8 mouse cellular contexts compared by ENCODE assay signal in the genomic region with DNA sequence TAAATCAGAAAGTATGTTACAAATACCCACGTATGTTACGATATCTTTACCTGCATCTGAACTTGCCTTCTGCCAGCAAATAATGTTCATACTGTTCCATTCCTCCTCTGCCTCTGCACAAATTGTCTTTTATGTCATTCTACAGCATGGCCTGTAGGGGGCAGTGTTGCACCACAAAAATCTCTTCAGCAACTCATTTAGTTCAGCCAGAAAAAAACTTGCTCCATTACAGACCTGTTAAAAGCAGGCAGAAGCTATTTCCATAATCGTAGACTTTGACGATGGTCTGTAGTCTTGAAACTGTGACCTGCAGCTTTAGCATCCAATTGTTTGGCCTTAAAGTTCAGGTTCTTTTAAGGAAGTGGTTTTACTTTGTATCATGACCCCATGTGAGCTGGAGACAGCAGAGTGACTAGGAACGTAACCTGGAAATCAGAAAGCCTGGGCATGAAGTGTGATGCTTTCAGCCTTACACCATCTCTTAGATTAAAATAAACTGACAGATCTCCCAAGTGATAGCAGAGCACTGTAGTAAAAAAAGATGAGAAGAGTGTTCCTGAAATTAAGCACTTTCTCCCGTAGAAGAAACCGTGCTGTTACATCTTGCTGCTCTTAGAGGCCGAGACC.
DNase-seq lines count a peak whose midpoint lies in the region; ATAC-seq and TF ChIP-seq lines count a peak whose summit lies in the region.

No protein-coding gene starts in this region.

- H3K9ac ChIP-seq in heart, embryonic 11.5 days (ENCODE audit: low read depth, low read length): no peak overlapping the region
- no peak overlapping the region for H3K9ac ChIP-seq in embryonic facial prominence, embryonic 14.5 days (ENCODE audit: low read depth, low read length)
- H3K9ac ChIP-seq in hindbrain, embryonic 14.5 days: no peak overlapping the region
- no peak overlapping the region for H3K9ac ChIP-seq in midbrain, embryonic 15.5 days

- DNase-seq in heart, adult 11 months: peak; percentile 56
- DNase-seq in brain, adult 2 months (ENCODE audit: low read depth, low spot score): peak; percentile 89
- peak; percentile 72 for DNase-seq in embryonic facial prominence, embryonic 14.5 days (ENCODE audit: low spot score)
- DNase-seq in hindbrain, embryonic 14.5 days (ENCODE audit: low spot score): peak; percentile 83
- peak; percentile 51 to 60 for DNase-seq in left cerebral cortex, postnatal 36 days (ENCODE audit: low spot score in 2 of 2)
- DNase-seq in spleen, adult 2 months (ENCODE audit: low read depth in 1 of 2, low spot score in 2 of 2): peak; percentile 9 to 25

- H3K9me3 ChIP-seq in heart, embryonic 11.5 days (replicated peaks; ENCODE audit: control insufficient read depth, low read length): no peaks in the 10 kb centered on the region
- H3K9me3 ChIP-seq in embryonic facial prominence, embryonic 14.5 days (ENCODE audit: control insufficient read depth, low read length): no peaks in the 10 kb centered on the region
- no peaks in the 10 kb centered on the region for H3K9me3 ChIP-seq in hindbrain, embryonic 14.5 days (ENCODE audit: control insufficient read depth, low read length)
- H3K9me3 ChIP-seq in midbrain, embryonic 15.5 days: no peaks in the 10 kb centered on the region

- H3K4me2 ChIP-seq in heart, embryonic 11.5 days: no peak overlapping the region
- no peak overlapping the region for H3K4me2 ChIP-seq in embryonic facial prominence, embryonic 14.5 days (ENCODE audit: low read depth, low read length)
- H3K4me2 ChIP-seq in hindbrain, embryonic 14.5 days (replicated peaks): no peak overlapping the region
- no peak overlapping the region for H3K4me2 ChIP-seq in midbrain, embryonic 15.5 days

- peak; percentile 23; the same call in 1 of the 2 replicates for TF ChIP-seq CTCF in spleen, adult 2 months (IDR thresholded peaks at IDR 0.05; ENCODE audit: extremely low read depth, insufficient read depth, insufficient read length, insufficient replicate concordance)

- no peak overlapping the region for H3K27ac ChIP-seq in heart, embryonic 11.5 days (ENCODE audit: low read depth, low read length)
- H3K27ac ChIP-seq in embryonic facial prominence, embryonic 14.5 days (replicated peaks; ENCODE audit: low read depth, low read length): no peak overlapping the region
- H3K27ac ChIP-seq in hindbrain, embryonic 14.5 days: no peak overlapping the region
- H3K27ac ChIP-seq in midbrain, embryonic 15.5 days: no peak overlapping the region
- H3K27ac ChIP-seq in spleen, adult 2 months (ENCODE audit: insufficient read depth, low read length): no peak overlapping the region

- H3K27me3 ChIP-seq in heart, embryonic 11.5 days (ENCODE audit: control insufficient read depth, insufficient read depth, low read length): no peaks in the 10 kb centered on the region
- no peaks in the 10 kb centered on the region for H3K27me3 ChIP-seq in embryonic facial prominence, embryonic 14.5 days (replicated peaks; ENCODE audit: control insufficient read depth, insufficient read depth, low read length)
- no peaks in the 10 kb centered on the region for H3K27me3 ChIP-seq in hindbrain, embryonic 14.5 days (ENCODE audit: control insufficient read depth, insufficient read depth, low read length)
- H3K27me3 ChIP-seq in midbrain, embryonic 15.5 days (replicated peaks): no peaks in the 10 kb centered on the region
- no peaks in the 10 kb centered on the region for H3K27me3 ChIP-seq in spleen, adult 2 months (ENCODE audit: control insufficient read depth, insufficient read depth, low read length)

- H3K4me1 ChIP-seq in heart, embryonic 11.5 days (ENCODE audit: control insufficient read depth, insufficient read depth, low read length): no peaks in the 10 kb centered on the region
- no peaks in the 10 kb centered on the region for H3K4me1 ChIP-seq in embryonic facial prominence, embryonic 14.5 days (ENCODE audit: control insufficient read depth, insufficient read depth, low read length)
- H3K4me1 ChIP-seq in hindbrain, embryonic 14.5 days (replicated peaks; ENCODE audit: control insufficient read depth, insufficient read depth, low read length): no peaks in the 10 kb centered on the region
- H3K4me1 ChIP-seq in midbrain, embryonic 15.5 days: 0 out of 2 replicates have a peak, but pooled peaks cover 2% of the 10 kb centered on the region
- no peaks in the 10 kb centered on the region for H3K4me1 ChIP-seq in spleen, adult 2 months (ENCODE audit: control insufficient read depth, insufficient read depth, insufficient read length)

- H3K4me3 ChIP-seq in heart, embryonic 11.5 days (ENCODE audit: low read depth, low read length): no peak overlapping the region
- H3K4me3 ChIP-seq in embryonic facial prominence, embryonic 14.5 days (ENCODE audit: low read depth, low read length): no peak overlapping the region
- H3K4me3 ChIP-seq in hindbrain, embryonic 14.5 days (replicated peaks; ENCODE audit: low read length): no peak overlapping the region
- H3K4me3 ChIP-seq in midbrain, embryonic 15.5 days: no peak overlapping the region
- no peak overlapping the region for H3K4me3 ChIP-seq in spleen, adult 2 months (ENCODE audit: extremely low read depth, insufficient read depth, insufficient read length)

- TF ChIP-seq POLR2A in spleen, adult 2 months (IDR thresholded peaks at IDR 0.05; ENCODE audit: low read depth, low read length): no peak

- 54% methylated on average over 8 of the region's 8 CpGs for WGBS in heart, embryonic 11.5 days (ENCODE audit: insufficient replicate concordance)
- 48% methylated on average over 8 of the region's 8 CpGs for WGBS in embryonic facial prominence, embryonic 14.5 days
- 49% methylated on average over 8 of the region's 8 CpGs for WGBS in hindbrain, embryonic 14.5 days
- WGBS in midbrain, embryonic 15.5 days: 47% methylated on average over 8 of the region's 8 CpGs
- 65% methylated on average over 8 of the region's 8 CpGs for WGBS in spleen, adult 2 months

- no peak for ATAC-seq in heart, embryonic 11.5 days (replicated peaks; ENCODE audit: insufficient number of reproducible peaks, low FRiP score, low TSS enrichment)
- 0 out of 2 replicates have a peak, but pooled peaks have one; percentile 41 for ATAC-seq in embryonic facial prominence, embryonic 14.5 days (ENCODE audit: low read depth)
- ATAC-seq in hindbrain, embryonic 14.5 days (ENCODE audit: low FRiP score): peak; percentile 82
- ATAC-seq in midbrain, embryonic 15.5 days (replicated peaks): peak; percentile 70

- intact Hi-C loops in left cerebral cortex, postnatal 36 days (cut with DNase I): loop anchor here (10.0 kb wide), 2 partner anchors 200 to 1330 kb away; no protein-coding TSS in a partner anchor

- H3K36me3 ChIP-seq in heart, embryonic 11.5 days (ENCODE audit: control insufficient read depth, insufficient read depth, low read length): no peaks in the 10 kb centered on the region
- H3K36me3 ChIP-seq in embryonic facial prominence, embryonic 14.5 days (ENCODE audit: control insufficient read depth, insufficient read depth, low read length): no peaks in the 10 kb centered on the region
- no peaks in the 10 kb centered on the region for H3K36me3 ChIP-seq in hindbrain, embryonic 14.5 days (replicated peaks; ENCODE audit: control insufficient read depth, insufficient read depth)
- H3K36me3 ChIP-seq in midbrain, embryonic 15.5 days (replicated peaks): no peaks in the 10 kb centered on the region
- no peaks in the 10 kb centered on the region for H3K36me3 ChIP-seq in spleen, adult 2 months (ENCODE audit: control insufficient read depth, insufficient read depth, low read length)

Comparison
In these comparisons a context has a peak if more than half of its experiments do, and no peak if none do; other contexts are left out.
1. DNase-seq: peak in every context shown above with its lines; median percentile 89 in brain, adult 2 months; 83 in hindbrain, embryonic 14.5 days; 72 in embryonic facial prominence, embryonic 14.5 days; 56 in heart, adult 11 months; 56 in left cerebral cortex, postnatal 36 days; 17 in spleen, adult 2 months.